Mouse (Mus musculus) spleen, postnatal 36 days (tissue): Measurements from ENCODE around the gene Slamf9.

Source experiments
- DNase-seq, 2 experiments: peaks; one replicate each; pipeline ENCODE4 v3.0.0; 2022; ENCODE audit warnings: low spot score in 2 of 2, mixed read lengths in 1 of 2

The Slamf9 gene

DNA sequence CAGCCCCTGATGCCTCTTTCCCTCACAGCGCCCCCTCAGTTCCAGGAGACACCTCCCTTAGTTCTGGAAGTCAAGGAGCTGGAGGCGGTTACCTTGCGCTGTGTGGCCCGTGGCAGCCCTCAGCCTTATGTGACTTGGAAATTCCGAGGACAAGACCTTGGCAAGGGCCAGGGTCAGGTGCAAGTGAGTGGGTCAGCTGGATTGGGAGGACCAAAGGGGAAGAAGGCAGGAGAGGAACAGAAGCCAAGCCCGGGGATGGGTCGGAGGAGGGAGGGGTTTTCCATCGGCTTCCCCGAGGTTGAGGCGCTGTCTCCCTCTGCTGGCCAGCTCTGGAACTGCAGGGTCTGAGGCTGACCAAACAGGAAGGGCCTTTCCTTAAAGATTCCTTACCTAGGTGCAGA lies 15.1 kb downstream of the Slamf9 start:
- peak; percentile 63 to 69 for DNase-seq

DNA sequence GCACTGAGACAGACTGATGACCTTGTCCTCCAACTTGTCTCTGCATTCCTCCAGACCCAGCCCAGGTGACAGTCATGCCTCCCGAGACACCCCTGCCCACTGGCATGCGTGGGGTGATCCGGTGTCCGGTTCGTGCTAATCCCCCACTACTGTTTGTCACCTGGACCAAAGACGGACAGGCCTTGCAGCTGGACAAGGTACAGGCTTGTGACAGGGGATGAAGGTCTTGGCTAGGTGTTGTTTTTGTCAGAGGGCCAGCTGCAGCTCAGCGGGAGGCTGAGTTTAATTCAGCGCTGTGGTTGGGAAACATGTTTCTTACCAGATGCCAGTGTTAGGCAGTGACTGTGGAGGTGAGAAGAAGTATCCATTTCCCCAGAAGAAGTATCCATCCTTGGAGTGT lies 16.9 kb downstream of the Slamf9 start:
- DNase-seq: no peak

DNA sequence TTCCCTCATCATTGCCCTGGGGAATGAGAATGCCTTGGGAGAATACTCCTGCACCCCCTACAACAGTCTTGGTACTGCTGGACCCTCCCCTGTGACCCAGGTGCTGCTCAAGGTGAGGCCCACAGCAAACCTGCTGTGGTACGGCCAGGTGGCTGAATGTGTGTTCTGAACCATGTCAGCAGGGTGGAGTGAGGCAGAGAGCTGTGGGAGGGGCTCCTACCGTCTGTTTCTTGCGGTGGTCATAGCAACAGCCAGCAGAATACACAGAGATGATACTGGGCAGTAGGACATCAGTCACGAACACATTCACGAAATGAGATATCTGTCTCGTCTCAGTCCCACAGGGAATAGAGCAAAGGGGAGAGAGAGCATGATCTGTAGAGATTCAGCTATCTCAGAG lies 18.4 kb downstream of the Slamf9 start:
- peak; percentile 35 to 38 for DNase-seq

DNA sequence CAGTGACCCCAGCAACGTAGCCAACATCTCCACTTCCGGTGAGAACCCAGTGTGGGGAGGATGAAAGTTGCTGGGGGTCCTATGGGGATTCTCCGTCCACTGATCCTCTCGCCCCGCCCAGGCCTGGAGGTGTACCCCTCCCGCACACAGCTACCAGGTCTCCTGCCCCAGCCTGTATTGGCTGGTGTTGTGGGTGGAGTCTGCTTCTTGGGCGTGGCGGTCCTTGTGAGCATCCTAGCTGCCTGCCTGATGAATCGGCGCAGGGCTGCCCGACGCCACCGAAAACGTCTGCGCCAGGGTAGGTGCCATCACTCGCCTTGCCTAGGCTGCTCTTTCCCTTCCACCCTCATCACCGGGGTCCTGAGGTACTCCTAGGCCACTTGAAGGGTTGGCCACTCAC lies 20.9 kb downstream of the Slamf9 start:
- DNase-seq: no peak

DNA sequence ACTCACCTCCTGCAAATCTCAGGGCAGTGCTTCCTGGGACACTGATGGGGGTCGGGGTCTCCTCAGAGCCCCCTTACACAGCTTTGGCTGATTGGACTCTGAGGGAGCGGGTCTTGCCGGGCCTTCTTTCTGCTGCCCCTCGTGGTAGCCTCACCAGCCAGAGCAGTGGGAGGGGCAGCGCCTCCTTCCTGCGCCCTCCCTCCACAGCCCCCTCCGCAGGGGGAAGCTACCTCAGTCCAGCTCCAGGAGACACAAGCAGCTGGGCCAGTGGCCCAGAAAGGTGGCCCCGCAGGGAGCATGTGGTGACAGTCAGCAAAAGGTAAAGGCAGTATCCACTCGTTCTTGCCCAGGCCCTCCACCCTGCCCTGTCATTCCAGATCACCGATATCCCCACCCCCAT lies 22.3 kb downstream of the Slamf9 start:
- DNase-seq: no peak

DNA sequence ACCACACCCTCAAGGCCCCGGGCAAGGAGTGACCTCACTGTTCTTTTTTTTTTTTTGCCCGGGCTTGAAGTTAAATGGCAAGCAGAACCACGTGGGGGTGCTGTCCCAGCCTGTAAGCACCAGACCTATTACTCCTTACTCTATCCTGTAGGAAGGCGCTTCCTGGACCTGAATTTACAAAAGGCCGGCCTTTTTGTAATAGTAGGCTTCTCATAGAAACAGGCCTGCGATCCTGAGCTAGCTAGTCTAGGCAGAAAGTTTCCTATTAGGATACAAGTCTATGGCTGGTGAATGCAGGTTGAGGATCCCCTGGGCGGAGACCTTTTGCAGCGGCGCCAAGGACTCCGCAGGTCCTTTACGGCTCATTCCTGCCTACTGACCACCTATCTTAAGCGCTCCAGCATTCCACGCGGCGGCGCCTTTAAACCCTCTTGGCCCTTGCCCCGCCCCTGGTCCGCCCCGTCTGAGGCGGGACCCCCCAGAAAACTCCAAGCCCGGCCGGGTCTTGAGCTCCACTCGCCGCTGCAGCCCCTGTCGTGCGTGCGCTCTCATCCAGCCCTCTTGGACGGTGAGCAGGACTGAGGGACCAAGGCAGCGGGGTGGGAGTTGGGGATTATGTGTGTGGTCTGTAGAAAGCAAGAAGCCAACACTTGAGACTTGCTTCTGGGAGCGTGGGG lies 24.7 kb downstream of the Slamf9 start, which contains the start of gene Tagln2:
Tagln2 (plus strand) TSS at position 283 of the 677 bp plus-strand sequence.
- DNase-seq: peak; percentile 77 to 82

DNA sequence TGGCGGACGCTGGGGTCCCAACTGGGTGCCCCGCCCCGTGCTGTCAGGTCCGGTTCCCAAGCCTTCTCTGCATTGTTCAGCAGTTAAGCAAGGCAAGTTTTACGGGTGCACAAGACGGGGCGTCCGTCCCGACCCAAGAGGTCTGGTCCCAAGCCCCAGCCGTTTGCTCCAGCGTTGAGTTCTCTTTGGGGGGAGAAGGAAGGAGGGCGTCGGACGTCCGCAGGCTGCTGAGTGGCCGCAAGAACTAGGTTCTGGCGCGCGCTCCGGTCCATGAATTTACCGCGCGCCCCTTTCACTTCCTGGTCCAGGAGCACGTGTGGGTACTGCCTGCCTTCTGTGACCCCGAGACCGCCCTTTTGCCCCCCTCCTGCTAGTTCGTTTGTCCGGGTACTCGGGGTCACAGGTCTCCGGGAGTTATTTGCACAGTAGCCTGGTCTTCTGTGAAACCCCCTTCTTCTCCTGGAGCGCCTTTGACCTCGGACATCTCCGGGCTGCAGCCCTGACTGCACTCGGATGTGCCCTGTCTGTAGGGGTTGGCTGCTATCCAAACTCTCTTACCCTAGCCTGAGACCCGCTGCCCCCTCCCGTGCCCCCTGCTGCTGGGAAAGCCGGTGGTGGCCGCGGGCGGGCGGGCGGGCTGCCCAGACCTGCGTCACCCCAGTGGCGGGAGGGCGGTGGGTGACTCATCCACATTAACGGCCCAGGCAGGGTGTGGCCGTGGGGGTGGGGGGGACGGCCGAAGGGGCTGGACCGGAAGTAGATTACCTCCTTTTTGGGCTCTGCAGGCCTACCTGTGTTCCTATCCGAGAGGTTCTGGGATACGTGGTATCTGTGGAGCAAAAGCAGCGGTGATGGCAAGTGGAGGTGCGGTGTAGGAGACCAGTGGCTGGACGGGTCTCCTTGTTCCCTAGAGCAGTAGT lies 25.6 kb downstream of the Slamf9 start:
- peak; percentile 58 to 64 for DNase-seq

DNA sequence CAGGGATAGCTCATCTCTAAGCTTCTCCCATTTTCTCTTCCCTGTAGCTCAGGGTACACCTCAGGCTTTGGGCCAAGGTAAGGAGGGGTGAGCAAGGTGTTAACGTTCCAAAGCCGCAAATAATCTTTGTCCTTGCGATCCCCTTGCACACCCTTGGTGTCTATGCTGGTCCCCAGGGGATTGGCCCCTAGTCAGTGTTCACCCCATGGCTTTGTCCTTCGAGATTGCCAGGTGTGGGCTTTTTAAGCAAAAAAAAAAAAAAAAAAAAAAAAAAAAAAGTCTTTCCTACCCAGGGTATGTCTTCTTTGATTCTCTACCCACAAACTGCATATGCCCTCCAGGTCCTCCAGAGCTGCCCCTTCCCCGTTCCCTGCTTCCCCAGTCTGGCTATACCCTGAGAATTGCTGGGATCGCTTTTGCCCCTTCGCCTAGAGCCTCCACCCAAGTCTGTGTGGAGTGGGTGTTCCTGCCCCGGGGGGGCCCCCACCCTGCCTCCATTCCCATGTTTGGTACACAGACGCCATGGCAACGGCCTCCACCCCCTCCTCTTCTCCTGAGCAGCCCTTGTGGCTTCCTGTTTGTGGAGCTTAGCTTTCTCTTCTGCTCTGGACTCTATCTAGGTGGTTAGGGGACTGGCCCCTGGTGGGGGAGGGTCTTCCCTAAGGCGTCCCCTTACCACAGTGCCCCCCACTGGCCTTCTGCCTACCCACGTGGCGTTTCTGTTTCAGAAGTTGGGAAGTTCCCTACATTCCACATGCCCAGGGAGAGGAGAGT lies 26.4 kb downstream of the Slamf9 start:
- peak; percentile 77 to 80 for DNase-seq

DNA sequence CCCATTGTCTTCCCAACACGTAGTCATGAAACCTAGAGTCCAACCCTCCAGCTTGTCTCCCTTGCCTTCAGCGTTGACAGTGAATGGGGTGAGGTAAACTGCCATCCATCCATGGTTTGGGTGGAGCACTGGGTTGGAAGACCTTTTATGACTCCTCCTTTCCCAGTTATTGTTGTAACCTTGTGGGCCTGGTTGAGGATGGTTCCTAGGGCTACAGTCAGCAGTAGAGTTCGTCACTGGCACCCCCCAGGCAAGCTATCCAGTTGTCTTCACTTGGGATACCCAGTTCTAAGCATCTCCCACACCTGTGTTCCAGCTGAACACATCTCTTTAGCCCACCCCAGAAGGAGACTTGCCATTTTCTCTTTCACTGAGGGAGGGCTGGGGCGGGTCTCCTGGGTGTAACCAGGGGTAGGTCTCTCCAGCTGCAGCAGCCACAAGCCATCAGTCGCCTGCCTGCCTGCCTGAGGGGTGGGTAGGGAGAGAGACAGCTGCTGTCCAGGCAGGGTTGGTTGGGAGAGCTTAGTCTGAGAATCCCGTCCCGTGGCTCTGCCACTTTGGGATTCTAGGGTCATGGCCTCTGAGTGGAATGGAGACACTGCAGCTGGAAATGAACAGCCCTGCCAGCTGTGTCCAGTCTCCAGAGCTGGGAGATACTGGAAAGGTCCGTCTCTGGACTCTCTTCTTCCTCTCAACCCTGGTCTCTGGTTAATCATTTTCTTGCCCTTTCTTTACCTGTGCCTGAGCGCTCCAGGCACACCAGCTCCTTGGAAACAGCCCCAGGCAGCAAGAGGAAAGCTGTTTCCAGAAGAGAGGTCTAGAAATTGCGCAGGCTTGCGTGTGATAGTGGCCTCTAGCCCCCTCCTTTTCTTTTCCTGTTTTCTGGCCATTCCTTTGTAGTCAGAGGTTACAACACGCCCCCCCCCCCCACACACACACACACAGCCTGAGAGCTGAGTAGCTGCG lies 27.3 kb downstream of the Slamf9 start:
- DNase-seq: no peak

DNA sequence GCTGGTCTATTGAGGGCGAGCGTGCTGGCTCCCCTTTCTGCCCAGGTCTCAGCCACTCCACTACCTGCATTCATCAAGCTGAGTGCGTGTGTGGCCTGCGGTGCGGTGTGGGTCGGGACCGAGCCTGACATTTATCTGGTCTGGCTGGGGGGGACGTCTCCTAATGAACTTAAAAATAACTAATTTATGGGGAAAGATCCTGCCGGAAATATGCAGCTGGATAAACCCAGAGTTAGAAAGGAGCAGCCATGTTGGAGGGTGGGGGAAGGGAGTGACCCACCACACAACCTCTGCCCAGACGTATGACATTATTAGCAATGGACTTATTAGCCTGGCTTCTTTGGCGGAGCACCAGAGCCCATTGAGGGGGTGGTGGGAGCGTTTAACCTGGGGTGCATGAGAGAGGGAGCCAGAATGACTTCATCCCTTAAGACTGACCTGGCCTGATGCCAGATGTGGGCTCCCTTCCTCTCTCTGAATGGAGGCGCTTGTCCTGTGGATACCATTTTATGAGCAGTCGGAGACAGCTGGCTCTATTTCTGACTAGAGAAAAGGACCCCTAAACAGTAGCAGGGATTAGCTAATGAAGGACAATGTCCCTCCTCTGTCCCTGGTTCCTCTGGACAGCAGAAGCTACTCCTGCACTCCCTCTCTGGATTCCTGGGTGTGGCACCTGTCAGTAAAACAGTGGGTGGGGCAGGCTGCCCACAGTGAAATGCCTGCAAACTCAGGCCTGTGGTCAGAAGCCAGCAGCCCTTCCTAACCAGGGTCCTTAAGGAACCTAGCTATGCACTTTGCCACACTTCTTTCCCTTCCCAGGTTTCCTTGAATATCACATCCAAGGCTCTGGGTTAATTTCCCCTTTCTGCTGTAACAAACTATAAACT lies 28.2 kb downstream of the Slamf9 start:
- no peak for DNase-seq

DNA sequence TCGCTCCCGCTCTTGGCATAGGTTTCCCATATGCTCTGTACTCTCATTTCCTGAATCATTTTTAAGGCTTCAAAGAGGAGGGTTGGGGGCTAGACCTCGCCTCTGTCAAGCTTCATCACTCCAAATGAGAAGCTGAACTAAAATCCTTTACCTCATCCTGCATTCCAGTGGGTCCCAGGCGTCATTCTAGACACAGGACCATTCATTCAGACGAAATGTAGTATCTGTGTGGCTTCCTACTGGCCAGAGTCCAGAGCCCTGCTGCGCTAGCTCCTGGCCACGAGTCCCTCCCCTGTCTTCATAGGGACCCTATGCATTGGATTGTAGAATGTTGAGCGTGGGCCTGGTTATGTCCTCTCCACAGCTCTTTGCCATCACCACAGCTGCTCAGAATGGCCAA lies 29.6 kb downstream of the Slamf9 start:
- DNase-seq: no peak

DNA sequence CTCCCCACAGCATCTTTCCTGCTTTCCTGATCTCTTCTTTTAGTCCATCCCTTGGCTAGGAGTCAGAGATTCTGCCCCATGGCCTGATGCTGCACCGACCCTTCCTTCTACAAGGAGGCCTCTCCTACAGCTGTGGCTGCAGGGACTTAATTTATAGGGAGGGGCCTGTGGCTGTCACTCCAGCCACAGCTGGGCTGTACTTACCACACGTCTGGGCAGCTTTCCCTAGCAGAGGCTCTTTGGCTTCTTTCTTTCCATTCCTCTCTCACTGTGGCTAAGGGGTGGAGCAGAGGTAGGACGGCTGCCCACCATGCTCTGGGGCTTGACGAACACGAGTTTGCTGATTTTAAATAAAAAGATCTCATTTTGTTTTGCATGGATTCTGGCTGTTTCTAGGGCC lies 31.8 kb downstream of the Slamf9 start:
- DNase-seq: no peak

DNA sequence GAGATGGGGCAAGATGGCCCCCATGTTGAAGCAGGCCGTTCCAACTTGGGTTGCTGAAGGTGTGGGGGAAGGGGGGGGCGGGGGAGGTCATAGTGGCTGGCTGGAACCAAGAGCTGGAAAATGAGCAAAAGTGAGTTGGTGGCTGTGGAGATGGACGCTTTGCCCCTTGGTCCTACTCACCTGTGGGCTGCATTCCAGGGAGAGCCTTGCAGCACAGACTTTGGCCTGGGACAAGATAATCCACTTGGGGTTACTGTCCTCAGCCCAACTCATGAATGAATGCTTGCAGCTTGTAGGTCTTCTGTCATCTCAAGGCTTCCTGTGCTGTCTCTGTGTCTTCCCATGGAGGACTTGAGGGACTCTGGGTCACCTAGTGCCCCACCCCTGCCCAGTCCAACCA lies 32.5 kb downstream of the Slamf9 start:
- no peak for DNase-seq

DNA sequence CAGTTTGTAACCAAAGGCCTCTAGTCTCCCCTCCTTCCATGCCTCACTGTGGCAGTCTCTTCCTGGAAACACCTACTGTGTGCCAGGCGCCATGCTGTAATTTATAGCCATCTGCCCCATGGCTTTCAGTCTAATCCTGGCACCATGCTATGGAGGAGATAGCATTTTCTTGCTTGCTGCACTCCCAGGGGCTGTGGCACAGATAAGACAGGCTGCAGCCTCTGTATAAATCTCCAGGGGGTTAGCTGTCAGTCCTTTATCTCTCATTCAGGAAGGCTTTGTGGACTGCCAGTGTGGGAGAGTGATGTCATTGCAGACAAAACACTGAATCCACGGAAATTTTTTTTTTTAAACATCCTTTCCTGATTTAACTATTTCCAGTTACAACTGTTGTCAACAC lies 33.0 kb downstream of the Slamf9 start:
- DNase-seq: no peak

DNA sequence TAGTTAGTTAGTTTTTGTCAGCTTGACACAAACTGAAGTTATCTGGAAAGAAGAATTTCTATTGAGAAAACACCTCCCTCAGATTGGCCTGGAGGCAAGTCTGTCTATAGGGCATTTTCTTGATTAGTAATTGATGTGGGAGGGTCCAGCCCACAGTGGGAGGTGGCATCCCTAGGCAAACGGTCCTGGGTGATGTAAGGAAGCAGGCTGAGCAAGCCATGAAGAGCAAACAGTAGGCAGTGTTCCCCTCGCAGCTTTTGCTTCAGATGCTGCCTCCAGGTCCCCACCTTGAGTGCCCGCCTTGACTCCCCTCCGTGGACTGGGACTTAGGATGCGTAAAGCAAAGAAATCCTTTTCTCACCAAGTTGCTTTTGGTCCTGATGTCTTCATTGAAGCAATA lies 34.1 kb downstream of the Slamf9 start:
- DNase-seq: no peak

DNA sequence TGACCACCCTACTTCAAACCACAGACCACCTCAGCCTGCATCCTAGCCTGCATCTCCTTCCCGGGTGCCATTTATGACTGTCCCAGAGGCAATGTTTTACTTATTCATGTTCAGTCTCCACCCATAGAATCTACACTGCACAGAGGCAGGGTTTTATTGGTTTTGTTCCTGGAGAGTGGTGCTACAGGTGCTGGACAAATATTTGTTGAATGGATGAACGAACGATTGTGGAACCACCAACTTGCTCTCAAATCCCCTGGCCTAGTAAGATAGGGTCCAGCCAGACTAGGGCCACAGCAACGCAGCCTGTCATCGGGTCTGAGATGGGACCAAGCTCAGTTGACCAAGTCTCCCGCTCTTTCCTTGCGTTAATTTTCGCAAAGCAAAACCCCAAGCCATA lies 34.8 kb downstream of the Slamf9 start:
- no peak for DNase-seq

DNA sequence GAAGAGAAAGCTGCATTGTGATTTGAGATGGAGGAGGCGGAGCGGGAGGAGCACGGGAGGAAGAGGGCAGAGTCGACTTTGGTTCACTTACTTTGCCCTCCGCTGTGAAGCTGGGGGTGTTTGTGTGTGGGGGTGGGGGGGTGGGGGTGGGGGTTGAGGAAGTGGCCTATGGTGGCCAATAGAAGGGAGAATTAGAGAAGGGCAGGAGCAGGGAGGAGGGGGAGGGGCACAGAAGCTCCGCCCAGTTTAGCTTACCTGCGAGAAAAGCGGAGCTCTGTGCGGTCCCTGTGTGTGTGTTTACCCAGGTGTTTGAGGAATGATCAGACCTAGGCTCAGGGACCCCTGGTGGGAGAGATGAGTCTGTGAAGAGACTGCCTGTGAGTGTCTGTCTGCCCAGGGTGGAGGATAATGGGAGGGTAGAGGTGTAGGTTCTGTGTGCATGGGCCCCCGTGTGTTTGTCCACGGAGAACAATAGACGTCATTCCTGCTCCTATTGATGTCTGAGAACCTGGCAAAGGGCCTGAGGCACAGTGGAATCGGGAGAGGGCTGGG lies 35.3 kb downstream of the Slamf9 start:
- no peak for DNase-seq

DNA sequence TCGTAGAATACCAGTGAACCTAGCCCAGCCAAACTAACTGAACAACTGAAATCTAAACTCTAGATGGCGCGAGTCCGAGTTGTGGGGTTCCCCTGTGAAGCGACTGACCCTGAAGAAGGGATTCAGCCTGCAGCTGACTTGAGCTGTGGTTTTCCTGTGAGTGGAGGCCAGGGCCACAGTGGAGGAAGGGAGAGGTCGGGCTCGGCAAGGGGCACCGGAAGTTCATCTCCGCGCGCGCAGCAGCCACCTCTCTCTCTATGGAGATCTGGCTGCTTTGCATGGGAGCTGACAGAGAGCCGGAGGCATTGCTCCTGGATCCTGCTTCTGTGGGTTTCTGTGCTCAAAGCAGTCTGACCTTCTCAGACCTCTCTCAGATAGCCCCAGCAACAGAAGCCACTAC lies 37.8 kb downstream of the Slamf9 start:
- DNase-seq: peak; percentile 85 to 87

DNA sequence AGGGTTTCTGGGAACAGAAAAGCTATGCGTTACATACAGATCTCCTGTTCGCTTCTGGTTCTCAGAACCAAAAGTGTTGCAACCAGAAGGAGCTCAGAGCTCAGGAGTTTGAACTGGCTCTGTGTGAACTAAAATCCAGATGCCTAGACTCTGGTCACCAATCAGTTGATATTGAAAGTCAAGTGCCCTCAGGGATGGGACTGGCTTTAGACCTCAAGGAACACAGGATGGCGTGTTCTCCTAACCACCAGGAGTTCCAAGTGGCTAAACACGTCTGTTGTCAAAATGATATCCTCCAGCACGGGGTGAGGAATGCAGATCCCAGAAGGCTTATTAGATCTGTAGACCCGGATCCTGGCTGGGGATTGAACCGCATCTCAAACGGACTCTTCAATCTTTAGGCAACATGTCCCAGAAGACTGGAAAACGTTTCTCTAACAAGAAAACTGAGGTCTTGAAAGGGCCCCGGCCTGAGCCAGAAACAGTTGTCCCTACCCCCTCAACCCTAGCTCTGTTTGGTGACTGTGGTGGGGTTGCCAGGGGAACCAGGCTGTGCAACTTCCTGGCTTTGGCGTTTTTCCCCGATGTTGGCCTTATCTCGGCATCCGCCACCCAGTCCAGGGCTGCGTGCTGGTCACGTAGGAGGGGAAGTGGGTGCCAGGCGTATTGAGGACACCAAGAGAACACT lies 38.5 kb downstream of the Slamf9 start:
- peak; percentile 82 to 83 for DNase-seq
